Mouse (Mus musculus) midbrain, embryonic 14.5 days (tissue): ENCODE measurements around the gene Dnajc11. TPM values are rescaled to one million over a fixed set of nuclear protein-coding genes. Genes with fewer than 3 reads are reported as not detected.

Experiments used
- ATAC-seq: fragments of 200-750 bp; cut with Nextera tagmentation; 2 replicates; pipeline ENCODE4 v1.8.0; 2017; ENCODE audit warnings: moderate number of reproducible peaks, moderate library complexity; ENCODE audit not compliant: low FRiP score, low TSS enrichment
- DNase-seq: peaks from one replicate; pipeline ENCODE4 v3.0.0-alpha.2; 2015
- H3K27ac ChIP-seq: fragments of 300-500 bp; sonication (generic); replicated peaks from 2 replicates; pipeline ENCODE4 v1.5.1; 2014; ENCODE audit warnings: mild to moderate bottlenecking, low read depth, low read length, moderate library complexity
- H3K27me3 ChIP-seq: fragments of 300-500 bp; sonication (generic); 2 replicates; pipeline ENCODE4 v1.6.1; 2014; ENCODE audit warnings: low read length, control low read depth, mixed read lengths; ENCODE audit not compliant: control insufficient read depth, insufficient read depth
- H3K36me3 ChIP-seq: fragments of 300-500 bp; sonication (generic); 2 replicates; pipeline ENCODE4 v1.6.1; 2014; ENCODE audit warnings: low read length, control low read depth; ENCODE audit not compliant: control insufficient read depth, insufficient read depth
- H3K4me1 ChIP-seq: fragments of 300-500 bp; sonication (generic); 2 replicates; pipeline ENCODE4 v1.6.1; 2014; ENCODE audit warnings: mild to moderate bottlenecking, antibody characterized with exemption, low read length, control low read depth; ENCODE audit not compliant: control insufficient read depth, insufficient read depth
- H3K4me2 ChIP-seq: fragments of 300-500 bp; sonication (generic); 2 replicates; pipeline ENCODE4 v1.6.1; 2014; ENCODE audit warnings: mild to moderate bottlenecking, low read length, moderate library complexity
- H3K4me3 ChIP-seq: fragments of 300-500 bp; sonication (generic); replicated peaks from 2 replicates; pipeline ENCODE4 v1.5.1; 2014; ENCODE audit warnings: low read depth, low read length
- H3K9ac ChIP-seq: fragments of 300-500 bp; sonication (generic); replicated peaks from 2 replicates; pipeline ENCODE4 v1.6.1; 2014; ENCODE audit warnings: mild to moderate bottlenecking, low read length, moderate library complexity
- H3K9me3 ChIP-seq: fragments of 300-500 bp; sonication (generic); 2 replicates; pipeline ENCODE4 v1.6.1; 2016; ENCODE audit warnings: low read length, control low read depth, mixed read lengths; ENCODE audit not compliant: control insufficient read depth
- WGBS: fragments of 180-500 bp; shearing (Covaris S2); extraction: QIAGEN DNeasy Blood & Tissue Kit; methylation state at CpG from one replicate; pipeline ENCODE4 v1.1.7; 2014; 5-methylcytosine and 5-hydroxymethylcytosine counted together
- polyA plus RNA-seq: library from polyadenylated mRNA; unstranded; fragments of >200 nt; fragmentation: Nextera tagmentation; extraction: Ambion mirVana; gene quantifications from 2 replicates; pipeline ENCODE4 v1.2.1, GENCODE M21; 2014

The Dnajc11 gene
- polyA plus RNA-seq, 1 experiment from 2014 or later: 75.2 TPM

GRCm38 (mm10) chr4:151948497-151949471 is 15.3 kb downstream of the Dnajc11 start:
- Histone ChIP-seq H3K27ac (no peak overlapping the region), H3K27me3 (no peaks in the 10 kb centered on the region), H3K4me1 (no peaks in the 10 kb centered on the region), H3K36me3 (peaks cover 29% of the 10 kb centered on the region), H3K9me3 (no peaks in the 10 kb centered on the region), H3K9ac (no peak overlapping the region), H3K4me2 (no peak overlapping the region), H3K4me3 (no peak overlapping the region)
- no peak for DNase-seq
- ATAC-seq: no peak
- WGBS: 92% methylated on average over 14 of the region's 14 CpGs

DNA sequence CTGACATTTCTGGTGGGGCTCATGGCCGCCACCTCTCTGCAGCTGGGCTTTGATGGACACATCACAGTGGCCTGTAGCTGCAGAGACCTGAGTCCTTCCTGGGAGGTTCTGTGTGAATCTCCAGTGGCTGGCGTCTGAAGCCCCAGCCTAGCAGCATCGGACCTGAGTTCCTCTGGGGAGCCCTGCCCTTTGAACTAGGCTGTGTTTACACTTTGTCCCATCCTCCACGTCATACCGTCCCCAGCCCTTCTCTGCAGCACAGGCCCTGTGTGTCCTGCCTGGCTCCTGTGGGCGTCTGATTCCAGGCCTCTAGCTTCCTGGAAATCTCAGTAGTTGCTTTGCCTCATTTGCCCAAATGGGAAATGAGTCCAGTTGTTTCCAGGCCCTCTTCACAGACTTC is 19.7 kb downstream of the Dnajc11 start:
- Histone ChIP-seq H3K36me3 (peaks cover 63% of the 10 kb centered on the region), H3K4me1 (no peaks in the 10 kb centered on the region), H3K4me3 (no peak overlapping the region), H3K9ac (no peak overlapping the region), H3K27me3 (no peaks in the 10 kb centered on the region), H3K27ac (no peak overlapping the region), H3K9me3 (no peaks in the 10 kb centered on the region), H3K4me2 (no peak overlapping the region)
- DNase-seq (no peak), ATAC-seq (no peak)
- WGBS: 93% methylated on average over 6 of the region's 6 CpGs

DNA sequence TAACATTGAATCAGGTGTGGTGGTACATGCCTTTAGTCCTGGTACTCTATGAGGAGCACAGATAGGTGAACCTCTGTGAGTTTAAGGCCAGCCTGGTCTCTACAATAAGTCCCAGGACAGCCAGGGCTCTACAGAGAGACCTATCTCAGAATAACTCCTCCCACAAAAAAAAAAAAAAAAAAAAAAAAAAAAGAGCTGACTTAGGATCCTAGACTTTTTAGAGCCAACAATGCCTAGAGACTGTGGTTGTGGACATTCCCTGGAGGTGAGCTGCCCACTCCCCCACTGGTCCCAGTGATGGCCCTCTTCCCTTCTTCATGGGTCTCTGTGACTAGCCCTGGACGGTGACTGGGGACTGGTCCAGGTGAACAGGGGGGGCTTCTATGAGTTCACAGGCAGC is 22.3 kb downstream of the Dnajc11 start:
- H3K27me3 ChIP-seq: no peaks in the 10 kb centered on the region
- no peak for DNase-seq
- H3K27ac ChIP-seq: no peak overlapping the region
- no peak overlapping the region for H3K9ac ChIP-seq
- no peak overlapping the region for H3K4me3 ChIP-seq
- WGBS: 92% methylated on average over 1 of the region's 1 CpGs
- H3K36me3 ChIP-seq: peaks cover 84% of the 10 kb centered on the region
- no peaks in the 10 kb centered on the region for H3K4me1 ChIP-seq
- H3K9me3 ChIP-seq: no peaks in the 10 kb centered on the region
- ATAC-seq: no peak
- H3K4me2 ChIP-seq: no peak overlapping the region

- Histone ChIP-seq H3K4me1 (no peaks in the 10 kb centered on the region), H3K9me3 (no peaks in the 10 kb centered on the region), H3K9ac (no peak overlapping the region), H3K27me3 (no peaks in the 10 kb centered on the region), H3K4me3 (no peak overlapping the region), H3K36me3 (peaks cover 79% of the 10 kb centered on the region), H3K4me2 (no peak overlapping the region), H3K27ac (no peak overlapping the region)
- 92% methylated on average over 9 of the region's 9 CpGs for whole genome bisulfite sequencing
- ATAC-seq (no peak), DNase-seq (no peak)
Measured at GRCm38 (mm10) chr4:151957584-151958315, 24.3 kb downstream of the Dnajc11 start.

- H3K9ac ChIP-seq: no peak overlapping the region
- H3K36me3 ChIP-seq: peaks cover 77% of the 10 kb centered on the region
- H3K27ac ChIP-seq: no peak overlapping the region
- H3K4me1 ChIP-seq: no peaks in the 10 kb centered on the region
- H3K4me3 ChIP-seq: no peak overlapping the region
- H3K27me3 ChIP-seq: no peaks in the 10 kb centered on the region
- ATAC-seq (no peak), DNase-seq (no peak)
- no peaks in the 10 kb centered on the region for H3K9me3 ChIP-seq
- H3K4me2 ChIP-seq: no peak overlapping the region
- WGBS: 94% methylated on average over 11 of the region's 11 CpGs
Measured at GRCm38 (mm10) chr4:151959849-151960512, 26.5 kb downstream of the Dnajc11 start.

DNA sequence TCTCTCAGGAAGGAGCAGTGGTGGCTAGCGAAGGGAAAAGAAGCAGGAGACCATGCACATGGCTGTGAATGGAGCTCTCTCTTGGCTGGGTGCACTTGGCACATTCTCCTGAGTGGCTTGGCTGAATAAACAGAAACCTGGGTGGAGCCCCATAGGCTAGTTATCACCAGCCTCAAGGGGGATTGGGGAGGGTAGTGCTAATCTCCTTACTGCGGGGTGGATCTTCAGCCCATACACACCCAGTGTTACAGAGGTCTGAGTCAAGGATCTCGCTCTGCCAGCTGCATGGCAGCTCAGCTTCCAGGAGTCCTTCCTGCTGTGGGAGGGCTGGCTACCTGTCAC is 27.0 kb downstream of the Dnajc11 start:
- no peak for ATAC-seq
- H3K27me3 ChIP-seq: no peaks in the 10 kb centered on the region
- H3K4me1 ChIP-seq: no peaks in the 10 kb centered on the region
- H3K4me2 ChIP-seq: no peak overlapping the region
- H3K4me3 ChIP-seq: no peak overlapping the region
- WGBS: 83% methylated on average over 3 of the region's 3 CpGs
- H3K27ac ChIP-seq: no peak overlapping the region
- H3K9ac ChIP-seq: no peak overlapping the region
- H3K36me3 ChIP-seq: peaks cover 78% of the 10 kb centered on the region
- DNase-seq: no peak
- H3K9me3 ChIP-seq: no peaks in the 10 kb centered on the region

- H3K4me2 ChIP-seq: no peak overlapping the region
- H3K9me3 ChIP-seq: no peaks in the 10 kb centered on the region
- H3K36me3 ChIP-seq: peaks cover 65% of the 10 kb centered on the region
- no peak overlapping the region for H3K4me3 ChIP-seq
- DNase-seq: no peak
- no peak overlapping the region for H3K9ac ChIP-seq
- WGBS: 90% methylated on average over 3 of the region's 3 CpGs
- H3K4me1 ChIP-seq: no peaks in the 10 kb centered on the region
- ATAC-seq: no peak
- no peaks in the 10 kb centered on the region for H3K27me3 ChIP-seq
- H3K27ac ChIP-seq: no peak overlapping the region
Measured at GRCm38 (mm10) chr4:151962817-151963216, 29.3 kb downstream of the Dnajc11 start.

DNA sequence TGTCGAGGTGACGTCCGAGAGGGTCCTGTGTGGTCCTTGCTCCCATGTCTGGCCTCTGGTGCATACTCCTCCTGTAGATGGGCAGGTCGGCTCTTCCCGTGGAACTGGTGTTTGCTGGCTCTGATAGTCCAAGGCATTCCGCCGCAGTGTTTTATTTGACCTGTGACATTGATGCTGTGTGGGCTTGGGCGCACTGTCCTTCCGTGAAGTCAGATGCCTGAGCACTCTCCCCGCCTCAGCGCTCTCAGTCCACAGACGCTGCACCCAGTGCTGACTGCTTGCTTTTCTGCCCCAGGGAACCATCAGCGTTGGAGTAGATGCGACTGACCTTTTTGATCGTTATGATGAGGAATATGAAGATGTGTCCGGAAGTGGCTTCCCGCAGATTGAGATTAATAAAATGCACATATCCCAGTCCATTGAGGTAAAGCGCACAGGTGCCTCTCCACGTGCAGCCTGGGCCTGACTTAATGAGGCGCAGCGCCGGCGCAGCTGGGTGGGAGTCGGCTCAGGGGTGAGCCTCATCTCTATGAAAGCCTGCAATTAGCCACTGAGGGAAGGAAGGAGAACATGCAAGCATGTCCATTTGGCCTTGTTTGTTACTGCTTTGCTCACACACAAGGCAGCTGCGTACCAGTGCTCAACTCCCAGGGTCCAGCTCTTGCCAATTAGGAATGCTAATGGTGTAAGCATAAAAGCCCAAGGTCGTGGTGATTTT is 34.9 kb downstream of the Dnajc11 start:
- Histone ChIP-seq H3K4me1 (no peaks in the 10 kb centered on the region), H3K27me3 (no peaks in the 10 kb centered on the region), H3K4me2 (no peak overlapping the region), H3K27ac (no peak overlapping the region; the same call in 1 of the 2 replicates), H3K36me3 (peaks cover 34% of the 10 kb centered on the region), H3K9ac (no peak overlapping the region), H3K4me3 (no peak overlapping the region), H3K9me3 (no peaks in the 10 kb centered on the region)
- WGBS: 82% methylated on average over 26 of the region's 26 CpGs
- DNase-seq (no peak), ATAC-seq (no peak)
